ENCODE assay signal across 8 mouse cellular contexts in genomic region chr19:59260718-59261442, GRCm38 (mm10). TPM values are rescaled to one million over a fixed set of nuclear protein-coding genes. Genes with fewer than 3 reads are reported as not detected.
DNase-seq lines count a peak whose midpoint lies in the region; ATAC-seq lines count a peak whose summit lies in the region.

Slc18a2 (plus strand) TSS chr19:59260896.

- H3K4me2 ChIP-seq in embryonic facial prominence, embryonic 13.5 days, result peak within 1 kb of the TSS; percentile 89
- H3K4me2 ChIP-seq in midbrain, embryonic 12.5 days (replicated peaks), result peak within 1 kb of the TSS; percentile 73

- peaks cover 5% of the 10 kb centered on the region; the same call in 1 of the 2 replicates for H3K9me3 ChIP-seq in embryonic facial prominence, embryonic 13.5 days
- no peaks in the 10 kb centered on the region for H3K9me3 ChIP-seq in midbrain, embryonic 12.5 days

- peak; percentile 72; the same call in 1 of the 2 replicates for ATAC-seq in embryonic facial prominence, embryonic 13.5 days (ENCODE audit: insufficient number of reproducible peaks, insufficient read depth, low FRiP score, low TSS enrichment, low read depth)
- ATAC-seq in inflammation-experienced regulatory T-cells, adult 6 months, result no peak
- peak; percentile 83 for ATAC-seq in midbrain, embryonic 12.5 days (ENCODE audit: low FRiP score, low read depth)

- H3K4me1 ChIP-seq in embryonic facial prominence, embryonic 13.5 days, result peaks cover 14% of the 10 kb centered on the region
- H3K4me1 ChIP-seq in midbrain, embryonic 12.5 days, result peaks cover 28% of the 10 kb centered on the region

- peak within 1 kb of the TSS; percentile 59 for H3K9ac ChIP-seq in embryonic facial prominence, embryonic 13.5 days
- peak within 1 kb of the TSS; percentile 37 for H3K9ac ChIP-seq in midbrain, embryonic 12.5 days (replicated peaks)

- DNase-seq in spleen, postnatal 36 days (ENCODE audit: low spot score in 2 of 2), result peak; percentile 4 to 12
- no peak for DNase-seq in spleen, postnatal 14 days (ENCODE audit: low spot score in 2 of 2)
- DNase-seq in yolk sac, embryonic 10.5 days (ENCODE audit: low spot score), result peak; percentile 63
- DNase-seq in spleen, adult 18-20 months, result no peak
- no peak for DNase-seq in cerebellum, adult 8-10 months

- H3K27ac ChIP-seq in embryonic facial prominence, embryonic 13.5 days, result no peak within 1 kb of the TSS
- H3K27ac ChIP-seq in midbrain, embryonic 12.5 days (replicated peaks), result no peak within 1 kb of the TSS

- peaks cover 41% of the 10 kb centered on the region for H3K27me3 ChIP-seq in embryonic facial prominence, embryonic 13.5 days
- peaks cover 69% of the 10 kb centered on the region for H3K27me3 ChIP-seq in midbrain, embryonic 12.5 days

- peak within 1 kb of the TSS; percentile 49 for H3K4me3 ChIP-seq in embryonic facial prominence, embryonic 13.5 days
- peak within 1 kb of the TSS; percentile 45 for H3K4me3 ChIP-seq in midbrain, embryonic 12.5 days

- no peaks in the 10 kb centered on the region for H3K36me3 ChIP-seq in embryonic facial prominence, embryonic 13.5 days
- no peaks in the 10 kb centered on the region for H3K36me3 ChIP-seq in midbrain, embryonic 12.5 days

- under 1% methylated on average over 55 of the region's 55 CpGs for WGBS in embryonic facial prominence, embryonic 13.5 days
- under 1% methylated on average over 50 of the region's 55 CpGs for WGBS in midbrain, embryonic 12.5 days

RNA-seq across cellular contexts. Expression of gene Slc18a2, which starts in this region (rescaled TPM):
- polyA plus RNA-seq in embryonic facial prominence, embryonic 13.5 days (2015; fragmentation: Nextera tagmentation; extraction: Ambion mirVana), result 9.0 and 10.1 TPM in 2 replicates
- polyA plus RNA-seq in inflammation-experienced regulatory T-cells, adult 6 months (2017; shearing (Covaris generic)), result 10 to 100 TPM; 17.1 to 21.5 (median 18.0) TPM
- polyA plus RNA-seq in midbrain, embryonic 12.5 days (2016; fragmentation: Nextera tagmentation; extraction: Ambion mirVana), result 14.7 and 18.8 TPM in 2 replicates

Comparison
In these comparisons a context has a peak if more than half of its experiments do, and no peak if none do; other contexts are left out.
1. DNase-seq: peak in spleen, postnatal 36 days (2 of 2) and yolk sac, embryonic 10.5 days (single experiment); none in spleen, postnatal 14 days (0 of 2), spleen, adult 18-20 months (0 of 2) and cerebellum, adult 8-10 months (single experiment).